Mouse (Mus musculus) ES-E14 (cell line): ENCODE data around the gene Phactr2. TPM values are rescaled to one million over a fixed set of nuclear protein-coding genes. Genes with fewer than 3 reads are reported as not detected.

Source experiments
- DNase-seq: peaks from one replicate; pipeline ENCODE4 v3.0.0-alpha.2; 2013; ENCODE audit warnings: low read depth, low spot score
- H3K27ac ChIP-seq: 2 replicates; pipeline ENCODE4 v1.5.1; 2012; ENCODE audit warnings: low read depth, mild to moderate bottlenecking, low read length, moderate library complexity, mixed read lengths; ENCODE audit not compliant: poor library complexity, insufficient read depth, severe bottlenecking
- H3K36me3 ChIP-seq: 2 replicates; pipeline ENCODE4 v1.6.1; 2012; ENCODE audit warnings: mild to moderate bottlenecking, low read length, moderate library complexity, mixed read lengths; ENCODE audit not compliant: control insufficient read depth, poor library complexity, insufficient read depth, severe bottlenecking
- H3K4me1 ChIP-seq, 2 experiments: fragments of 150-350 bp in 1 of 2; sonication (generic) in 1 of 2; 2 replicates each; pipeline ENCODE4 v1.6.1; 2012; ENCODE audit warnings: low read length in 2 of 2, mild to moderate bottlenecking in 1 of 2, mixed read lengths in 1 of 2; ENCODE audit not compliant: control insufficient read depth in 2 of 2, insufficient read depth in 2 of 2, poor library complexity in 1 of 2
- H3K4me3 ChIP-seq, 2 experiments: fragments of 150-350 bp in 1 of 2; sonication (generic) in 1 of 2; 2 replicates each; pipeline ENCODE4 v1.5.1; 2012; ENCODE audit warnings: low read length in 2 of 2, low read depth in 1 of 2, mild to moderate bottlenecking in 1 of 2, mixed read lengths in 1 of 2; ENCODE audit not compliant: insufficient read depth in 1 of 2, poor library complexity in 1 of 2, severe bottlenecking in 1 of 2
- H3K9ac ChIP-seq: 2 replicates; pipeline ENCODE4 v1.6.1; 2012; ENCODE audit warnings: low read depth, mild to moderate bottlenecking, low read length, mixed read lengths; ENCODE audit not compliant: poor library complexity, insufficient read depth, severe bottlenecking
- H3K9me3 ChIP-seq: fragments of 150-350 bp; sonication (generic); 2 replicates; pipeline ENCODE4 v1.6.1; 2012; ENCODE audit warnings: low read depth, mild to moderate bottlenecking, low read length; ENCODE audit not compliant: control insufficient read depth, insufficient read depth
- CHD2 ChIP-seq: IDR thresholded peaks from 2 replicates; pipeline ENCODE4 v1.6.1; 2014; ENCODE audit warnings: mild to moderate bottlenecking, low read depth, low read length, inconsistent platforms
- HCFC1 ChIP-seq: IDR thresholded peaks from 2 replicates; pipeline ENCODE4 v1.6.1; 2012; ENCODE audit warnings: low read length, inconsistent platforms, borderline replicate concordance; ENCODE audit not compliant: insufficient read depth
- MAFK ChIP-seq: IDR thresholded peaks from 2 replicates; pipeline ENCODE4 v1.6.1; 2014; ENCODE audit warnings: mild to moderate bottlenecking, low read depth, low read length, inconsistent platforms; ENCODE audit not compliant: insufficient read depth
- ZC3H11A ChIP-seq: IDR thresholded peaks from 2 replicates; pipeline ENCODE4 v1.6.1; 2012; ENCODE audit warnings: low read depth, mild to moderate bottlenecking, inconsistent platforms, low read length, borderline replicate concordance
- ZNF384 ChIP-seq: IDR thresholded peaks from 2 replicates; pipeline ENCODE4 v1.6.1; 2012; ENCODE audit warnings: low read depth, low read length, inconsistent platforms
- in situ Hi-C, 2 experiments: fragments of 600-800 bp; cut with MboI; formaldehyde crosslinking; loops; one replicate each; pipeline ENCODE4 v1.15.1; 2025; ENCODE audit warnings: low sequenced_read_pairs in 2 of 2, inconsistent platforms in 1 of 2; ENCODE audit not compliant: unreplicated experiment in 2 of 2
- total RNA-seq: library from RNA; depleted of rRNA; stranded (reverse); fragments of 300-350 nt; gene quantifications from 2 replicates; pipeline ENCODE4 v1.2.3, GENCODE M21; 2012

The Phactr2 gene
- total RNA-seq, 1 experiment = 2.2 TPM

DNA sequence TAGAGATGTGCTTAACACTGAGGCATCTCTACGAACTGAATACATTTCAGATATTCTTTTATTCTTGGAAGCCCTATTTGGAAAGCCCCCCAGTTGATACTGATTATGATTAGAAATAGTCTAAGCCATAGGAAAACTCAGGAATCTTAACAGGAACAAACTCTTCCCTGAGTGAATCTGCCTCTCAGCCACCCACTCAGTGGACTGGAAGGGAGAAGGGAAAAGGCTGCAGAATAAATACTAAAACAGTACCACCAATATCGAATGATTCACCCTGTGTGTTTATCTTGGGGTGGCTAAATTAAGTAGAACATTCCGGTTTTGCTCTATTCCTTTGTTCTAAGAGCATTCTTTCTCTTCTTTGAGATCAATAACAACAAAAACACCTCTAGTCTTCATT, 63.2 kb downstream of the Phactr2 start:
- TF ChIP-seq CHD2 (no peak), MAFK (no peak), ZC3H11A (no peak), HCFC1 (no peak), ZNF384 (no peak)
- in situ Hi-C loops = no loop called here
- Histone ChIP-seq H3K4me1 (no peaks in the 10 kb centered on the region), H3K9ac (no peak overlapping the region), H3K4me3 (no peak overlapping the region), H3K27ac (no peak overlapping the region), H3K9me3 (no peaks in the 10 kb centered on the region), H3K36me3 (no peaks in the 10 kb centered on the region)
- no peak for DNase-seq

DNA sequence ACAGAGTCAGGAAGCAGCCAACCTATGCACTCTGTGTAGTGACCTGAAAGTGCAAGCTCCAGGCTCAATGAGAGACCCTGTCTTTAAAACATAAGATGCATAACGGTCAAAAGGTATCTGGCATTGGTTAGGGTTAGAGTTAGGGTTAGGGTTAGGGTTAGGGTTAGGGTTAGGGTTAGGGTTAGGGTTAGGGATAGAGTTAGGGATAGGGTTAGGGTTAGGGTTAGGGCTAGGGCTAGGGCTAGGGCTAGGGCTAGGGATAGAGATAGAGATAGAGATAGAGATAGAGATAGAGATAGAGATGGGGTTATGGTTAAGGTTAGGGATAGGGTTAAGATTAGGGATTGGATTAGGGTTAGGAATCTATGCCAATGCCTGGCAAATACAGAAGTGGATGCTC, 72.2 kb downstream of the Phactr2 start:
- no peak overlapping the region for H3K4me3 ChIP-seq
- no peaks in the 10 kb centered on the region for H3K4me1 ChIP-seq
- in situ Hi-C loops = no loop called here
- no peak for DNase-seq
- no peak overlapping the region for H3K27ac ChIP-seq
- H3K9ac ChIP-seq = no peak overlapping the region
- no peaks in the 10 kb centered on the region for H3K36me3 ChIP-seq
- TF ChIP-seq HCFC1 (no peak), ZNF384 (no peak), CHD2 (no peak), MAFK (no peak), ZC3H11A (no peak)
- no peaks in the 10 kb centered on the region for H3K9me3 ChIP-seq

GRCm38 (mm10) chr10:13395753-13396152, 78.5 kb downstream of the Phactr2 start:
- DNase-seq = no peak
- Histone ChIP-seq H3K9me3 (no peaks in the 10 kb centered on the region), H3K4me1 (no peaks in the 10 kb centered on the region), H3K9ac (no peak overlapping the region), H3K36me3 (no peaks in the 10 kb centered on the region), H3K4me3 (no peak overlapping the region), H3K27ac (no peak overlapping the region)
- TF ChIP-seq HCFC1 = no peak
- TF ChIP-seq ZC3H11A = no peak
- no peak for TF ChIP-seq MAFK
- TF ChIP-seq ZNF384 = no peak
- in situ Hi-C loops = no loop called here

GRCm38 (mm10) chr10:13394000-13394399, 80.2 kb downstream of the Phactr2 start:
- DNase-seq = no peak
- H3K4me3 ChIP-seq = no peak overlapping the region
- no peaks in the 10 kb centered on the region for H3K36me3 ChIP-seq
- H3K27ac ChIP-seq = no peak overlapping the region
- H3K4me1 ChIP-seq = no peaks in the 10 kb centered on the region
- TF ChIP-seq MAFK = no peak
- no peak for TF ChIP-seq ZC3H11A
- TF ChIP-seq HCFC1 = no peak
- H3K9ac ChIP-seq = no peak overlapping the region
- in situ Hi-C loops = no loop called here
- no peaks in the 10 kb centered on the region for H3K9me3 ChIP-seq

DNA sequence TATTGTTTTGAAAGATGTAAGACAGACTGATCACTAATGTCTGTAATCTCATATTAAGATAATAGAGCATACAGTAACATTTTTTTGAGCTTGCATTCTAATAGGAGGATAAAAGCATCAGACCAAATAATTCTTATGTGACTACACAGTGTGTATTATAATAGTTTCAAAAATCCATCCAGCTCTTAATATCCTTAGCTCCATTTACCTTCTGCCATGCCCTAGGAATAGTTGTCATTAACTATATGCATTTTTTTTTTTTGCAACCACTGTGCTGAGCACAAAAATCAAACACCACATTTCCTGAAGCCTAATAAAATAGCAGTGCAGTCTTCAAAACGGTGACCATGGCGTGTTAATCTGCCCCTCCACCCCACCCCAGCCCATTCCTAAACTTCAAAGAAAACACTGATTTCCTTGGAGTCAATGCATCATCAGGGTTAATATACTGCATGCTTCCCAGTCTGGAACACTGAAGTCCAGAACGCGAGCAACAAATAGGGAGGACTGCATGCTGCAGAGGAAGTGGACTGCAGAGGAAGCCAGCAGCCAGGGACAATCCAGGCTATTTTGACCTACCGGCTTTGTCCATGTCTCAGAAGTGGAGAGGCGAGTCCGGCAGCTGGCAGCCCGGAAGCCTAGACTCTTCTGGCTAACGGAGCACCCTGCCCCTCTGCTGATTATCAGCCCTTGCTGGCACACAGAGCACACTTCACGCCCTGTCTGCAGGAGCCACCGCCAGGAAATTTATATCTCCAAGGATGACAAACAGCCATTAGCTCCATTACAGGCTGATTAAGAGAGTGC, 85.9 kb downstream of the Phactr2 start:
- no peak for DNase-seq
- Histone ChIP-seq H3K27ac (no peak overlapping the region), H3K9ac (no peak overlapping the region), H3K36me3 (no peaks in the 10 kb centered on the region), H3K4me3 (no peak overlapping the region), H3K9me3 (no peaks in the 10 kb centered on the region), H3K4me1 (no peaks in the 10 kb centered on the region)
- TF ChIP-seq CHD2 (no peak), ZC3H11A (no peak), HCFC1 (no peak), ZNF384 (no peak), MAFK (no peak)
- in situ Hi-C loops = no loop called here
